Mouse (Mus musculus) brain, embryonic 14.5 days (tissue): Measurements from ENCODE around the gene Pih1d1.

ENCODE experiments used
- CTCF ChIP-seq: fragments of 200-500 bp; IDR thresholded peaks from 2 replicates; pipeline ENCODE4 v1.5.1; 2012; ENCODE audit warnings: inconsistent platforms, mild to moderate bottlenecking, moderate library complexity, borderline replicate concordance; ENCODE audit not compliant: insufficient read depth, insufficient read length; ENCODE audit errors: extremely low read depth
- POLR2A ChIP-seq: fragments of 200-500 bp; IDR thresholded peaks from 2 replicates; pipeline ENCODE4 v1.6.1; 2012; ENCODE audit warnings: mild to moderate bottlenecking, inconsistent platforms, borderline replicate concordance; ENCODE audit not compliant: poor library complexity, insufficient read depth, insufficient read length, severe bottlenecking; ENCODE audit errors: extremely low read depth

DNA sequence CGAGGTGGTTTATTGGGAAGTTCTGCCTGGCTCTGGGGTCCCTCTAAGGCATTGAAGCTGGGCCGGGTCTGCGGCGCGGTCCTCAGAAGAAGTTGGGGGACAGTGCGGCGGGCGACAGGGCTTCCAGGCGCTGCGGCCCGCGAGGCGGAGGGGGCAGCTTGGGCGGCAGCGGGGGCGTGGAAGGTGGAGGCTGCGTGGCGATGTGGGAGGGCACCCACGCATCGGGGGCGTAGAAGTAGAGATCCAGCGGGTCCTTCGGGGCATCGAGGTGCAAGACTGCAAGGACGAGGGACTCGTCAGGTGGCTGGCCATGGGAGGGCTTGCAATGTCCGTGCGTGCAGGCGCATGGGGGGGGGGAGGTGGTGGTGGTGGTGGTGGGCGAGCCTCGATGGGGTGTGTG is 22.3 kb downstream of the Pih1d1 start:
- TF ChIP-seq POLR2A (no peak), CTCF (no peak)
